Mouse (Mus musculus): ENCODE results near the gene Wasf3. TPM values are rescaled to one million over a fixed set of nuclear protein-coding genes. Genes with fewer than 3 reads are reported as not detected.

The Wasf3 gene
- polyA plus RNA-seq, 1 experiment from 2014 or later = 0.52 TPM

- Histone ChIP-seq H3K27ac (ENCODE audit: low read depth, low read length) (no peak overlapping the region), H3K36me3 (ENCODE audit: control insufficient read depth, insufficient read depth, low read length) (no peaks in the 10 kb centered on the region), H3K4me3 (ENCODE audit: low read depth, low read length) (no peak overlapping the region), H3K27me3 (ENCODE audit: control insufficient read depth, insufficient read depth, low read length) (peaks cover 43% of the 10 kb centered on the region), H3K9ac (ENCODE audit: low read depth, low read length) (no peak overlapping the region), H3K4me2 (no peak overlapping the region), H3K4me1 (ENCODE audit: control insufficient read depth, insufficient read depth, low read length) (no peaks in the 10 kb centered on the region), H3K9me3 (replicated peaks; ENCODE audit: control insufficient read depth, low read length) (no peaks in the 10 kb centered on the region)
- no peak for ATAC-seq (replicated peaks; ENCODE audit: insufficient number of reproducible peaks, low FRiP score, low TSS enrichment)
- WGBS (ENCODE audit: insufficient replicate concordance) = 82% methylated on average over 7 of the region's 7 CpGs
Observed at GRCm38 (mm10) chr5:146418092-146418491, 33.3 kb downstream of the Wasf3 start.

GRCm38 (mm10) chr5:146420081-146420480 is 35.3 kb downstream of the Wasf3 start:
- H3K4me3 ChIP-seq (ENCODE audit: low read depth, low read length) = no peak overlapping the region
- H3K4me2 ChIP-seq = no peak overlapping the region
- no peaks in the 10 kb centered on the region for H3K9me3 ChIP-seq (replicated peaks; ENCODE audit: control insufficient read depth, low read length)
- H3K36me3 ChIP-seq (ENCODE audit: control insufficient read depth, insufficient read depth, low read length) = no peaks in the 10 kb centered on the region
- ATAC-seq (replicated peaks; ENCODE audit: insufficient number of reproducible peaks, low FRiP score, low TSS enrichment) = no peak
- peaks cover 49% of the 10 kb centered on the region for H3K27me3 ChIP-seq (ENCODE audit: control insufficient read depth, insufficient read depth, low read length)
- WGBS (ENCODE audit: insufficient replicate concordance) = 63% methylated on average over 1 of the region's 1 CpGs
- no peak overlapping the region for H3K27ac ChIP-seq (ENCODE audit: low read depth, low read length)
- no peak overlapping the region for H3K9ac ChIP-seq (ENCODE audit: low read depth, low read length)
- H3K4me1 ChIP-seq (ENCODE audit: control insufficient read depth, insufficient read depth, low read length) = peaks cover 3% of the 10 kb centered on the region

GRCm38 (mm10) chr5:146424711-146425326 is 40.0 kb downstream of the Wasf3 start:
- Histone ChIP-seq H3K4me1 (ENCODE audit: control insufficient read depth, insufficient read depth, low read length) (peaks cover 6% of the 10 kb centered on the region), H3K4me3 (ENCODE audit: low read depth, low read length) (no peak overlapping the region), H3K9me3 (replicated peaks; ENCODE audit: control insufficient read depth, low read length) (no peaks in the 10 kb centered on the region), H3K4me2 (no peak overlapping the region; the same call in 1 of the 2 replicates), H3K27me3 (ENCODE audit: control insufficient read depth, insufficient read depth, low read length) (peaks cover 56% of the 10 kb centered on the region), H3K36me3 (ENCODE audit: control insufficient read depth, insufficient read depth, low read length) (no peaks in the 10 kb centered on the region), H3K9ac (ENCODE audit: low read depth, low read length) (no peak overlapping the region), H3K27ac (ENCODE audit: low read depth, low read length) (no peak overlapping the region)
- ATAC-seq (replicated peaks; ENCODE audit: insufficient number of reproducible peaks, low FRiP score, low TSS enrichment) = peak; percentile 73
- 30% methylated on average over 8 of the region's 8 CpGs for WGBS (ENCODE audit: insufficient replicate concordance)

- H3K27me3 ChIP-seq (ENCODE audit: control insufficient read depth, insufficient read depth, low read length) = peaks cover 61% of the 10 kb centered on the region
- no peak overlapping the region for H3K4me2 ChIP-seq
- 75% methylated on average over 4 of the region's 4 CpGs for WGBS (ENCODE audit: insufficient replicate concordance)
- peaks cover 6% of the 10 kb centered on the region for H3K4me1 ChIP-seq (ENCODE audit: control insufficient read depth, insufficient read depth, low read length)
- no peak overlapping the region for H3K4me3 ChIP-seq (ENCODE audit: low read depth, low read length)
- no peak for ATAC-seq (replicated peaks; ENCODE audit: insufficient number of reproducible peaks, low FRiP score, low TSS enrichment)
- H3K9me3 ChIP-seq (replicated peaks; ENCODE audit: control insufficient read depth, low read length) = no peaks in the 10 kb centered on the region
- no peaks in the 10 kb centered on the region for H3K36me3 ChIP-seq (ENCODE audit: control insufficient read depth, insufficient read depth, low read length)
- no peak overlapping the region for H3K9ac ChIP-seq (ENCODE audit: low read depth, low read length)
- H3K27ac ChIP-seq (ENCODE audit: low read depth, low read length) = no peak overlapping the region
Observed at GRCm38 (mm10) chr5:146425656-146426055, 40.9 kb downstream of the Wasf3 start.

GRCm38 (mm10) chr5:146428109-146428508 is 43.3 kb downstream of the Wasf3 start:
- no peak overlapping the region for H3K4me2 ChIP-seq

GRCm38 (mm10) chr5:146431821-146432220 is 47.0 kb downstream of the Wasf3 start:
- Histone ChIP-seq H3K4me3 (ENCODE audit: low read depth, low read length) (no peak overlapping the region), H3K36me3 (ENCODE audit: control insufficient read depth, insufficient read depth, low read length) (no peaks in the 10 kb centered on the region), H3K9me3 (replicated peaks; ENCODE audit: control insufficient read depth, low read length) (no peaks in the 10 kb centered on the region), H3K27ac (ENCODE audit: low read depth, low read length) (no peak overlapping the region), H3K4me2 (no peak overlapping the region), H3K27me3 (ENCODE audit: control insufficient read depth, insufficient read depth, low read length) (peaks cover 57% of the 10 kb centered on the region), H3K9ac (ENCODE audit: low read depth, low read length) (no peak overlapping the region), H3K4me1 (ENCODE audit: control insufficient read depth, insufficient read depth, low read length) (no peaks in the 10 kb centered on the region)
- WGBS (ENCODE audit: insufficient replicate concordance) = 72% methylated on average over 3 of the region's 3 CpGs
- ATAC-seq (replicated peaks; ENCODE audit: insufficient number of reproducible peaks, low FRiP score, low TSS enrichment) = no peak

More at GRCm38 (mm10) chr5:146428109-146428508, 43.3 kb downstream of the Wasf3 start:
- H3K9me3 ChIP-seq (replicated peaks; ENCODE audit: control insufficient read depth, low read length) = no peaks in the 10 kb centered on the region
- no peak overlapping the region for H3K9ac ChIP-seq (ENCODE audit: low read depth, low read length)
- H3K4me1 ChIP-seq (ENCODE audit: control insufficient read depth, insufficient read depth, low read length) = peaks cover 6% of the 10 kb centered on the region
- peaks cover 75% of the 10 kb centered on the region for H3K27me3 ChIP-seq (ENCODE audit: control insufficient read depth, insufficient read depth, low read length)
- H3K4me3 ChIP-seq (ENCODE audit: low read depth, low read length) = no peak overlapping the region
- WGBS (ENCODE audit: insufficient replicate concordance) = 54% methylated on average over 4 of the region's 4 CpGs
- H3K36me3 ChIP-seq (ENCODE audit: control insufficient read depth, insufficient read depth, low read length) = no peaks in the 10 kb centered on the region
- H3K27ac ChIP-seq (ENCODE audit: low read depth, low read length) = no peak overlapping the region
- ATAC-seq (replicated peaks; ENCODE audit: insufficient number of reproducible peaks, low FRiP score, low TSS enrichment) = no peak

GRCm38 (mm10) chr5:146432476-146432875 is 47.7 kb downstream of the Wasf3 start:
- ATAC-seq (replicated peaks; ENCODE audit: insufficient number of reproducible peaks, low FRiP score, low TSS enrichment) = no peak
- 56% methylated on average over 6 of the region's 6 CpGs for WGBS (ENCODE audit: insufficient replicate concordance)
- Histone ChIP-seq H3K9me3 (replicated peaks; ENCODE audit: control insufficient read depth, low read length) (no peaks in the 10 kb centered on the region), H3K27me3 (ENCODE audit: control insufficient read depth, insufficient read depth, low read length) (peaks cover 50% of the 10 kb centered on the region), H3K4me1 (ENCODE audit: control insufficient read depth, insufficient read depth, low read length) (no peaks in the 10 kb centered on the region), H3K4me3 (ENCODE audit: low read depth, low read length) (no peak overlapping the region), H3K27ac (ENCODE audit: low read depth, low read length) (no peak overlapping the region), H3K36me3 (ENCODE audit: control insufficient read depth, insufficient read depth, low read length) (no peaks in the 10 kb centered on the region), H3K4me2 (no peak overlapping the region), H3K9ac (ENCODE audit: low read depth, low read length) (no peak overlapping the region)

- H3K4me3 ChIP-seq (ENCODE audit: low read depth, low read length) = no peak overlapping the region
- 0 out of 2 replicates have a peak, but pooled peaks cover 2% of the 10 kb centered on the region for H3K36me3 ChIP-seq (ENCODE audit: control insufficient read depth, insufficient read depth, low read length)
- no peak overlapping the region for H3K4me2 ChIP-seq
- H3K27ac ChIP-seq (ENCODE audit: low read depth, low read length) = no peak overlapping the region
- ATAC-seq (replicated peaks; ENCODE audit: insufficient number of reproducible peaks, low FRiP score, low TSS enrichment) = no peak
- WGBS (ENCODE audit: insufficient replicate concordance) = 90% methylated on average over 16 of the region's 16 CpGs
- no peak overlapping the region for H3K9ac ChIP-seq (ENCODE audit: low read depth, low read length)
- no peaks in the 10 kb centered on the region for H3K4me1 ChIP-seq (ENCODE audit: control insufficient read depth, insufficient read depth, low read length)
- H3K27me3 ChIP-seq (ENCODE audit: control insufficient read depth, insufficient read depth, low read length) = peaks cover 24% of the 10 kb centered on the region
- H3K9me3 ChIP-seq (replicated peaks; ENCODE audit: control insufficient read depth, low read length) = peaks cover 2% of the 10 kb centered on the region; the same call in 1 of the 2 replicates
Observed at GRCm38 (mm10) chr5:146435316-146435715, 50.5 kb downstream of the Wasf3 start.

GRCm38 (mm10) chr5:146436796-146437195 is 52.0 kb downstream of the Wasf3 start:
- ATAC-seq (replicated peaks; ENCODE audit: insufficient number of reproducible peaks, low FRiP score, low TSS enrichment) = no peak
- Histone ChIP-seq H3K4me3 (ENCODE audit: low read depth, low read length) (no peak overlapping the region), H3K4me2 (no peak overlapping the region), H3K4me1 (ENCODE audit: control insufficient read depth, insufficient read depth, low read length) (no peaks in the 10 kb centered on the region), H3K9ac (ENCODE audit: low read depth, low read length) (no peak overlapping the region), H3K27ac (ENCODE audit: low read depth, low read length) (no peak overlapping the region), H3K36me3 (ENCODE audit: control insufficient read depth, insufficient read depth, low read length) (0 out of 2 replicates have a peak, but pooled peaks cover 2% of the 10 kb centered on the region), H3K9me3 (replicated peaks; ENCODE audit: control insufficient read depth, low read length) (peaks cover 2% of the 10 kb centered on the region; the same call in 1 of the 2 replicates), H3K27me3 (ENCODE audit: control insufficient read depth, insufficient read depth, low read length) (peaks cover 9% of the 10 kb centered on the region; the same call in 1 of the 2 replicates)
- 90% methylated on average over 11 of the region's 11 CpGs for WGBS (ENCODE audit: insufficient replicate concordance)
